Mouse (Mus musculus) leukemia stem cell, adult 10-12 weeks (primary cell): ENCODE results near the gene Rnaset2b. TPM values are rescaled to one million over a fixed set of nuclear protein-coding genes. Genes with fewer than 3 reads are reported as not detected.

Experiments
- polyA plus RNA-seq: library from polyadenylated mRNA; stranded (reverse); fragments of >175 nt; gene quantifications from 2 replicates; pipeline ENCODE4 v1.2.3, GENCODE M21; 2012; ENCODE audit warnings: low replicate concordance

Gene Rnaset2b
- polyA plus RNA-seq, result 1.6 and 253 TPM in 2 replicates

DNA sequence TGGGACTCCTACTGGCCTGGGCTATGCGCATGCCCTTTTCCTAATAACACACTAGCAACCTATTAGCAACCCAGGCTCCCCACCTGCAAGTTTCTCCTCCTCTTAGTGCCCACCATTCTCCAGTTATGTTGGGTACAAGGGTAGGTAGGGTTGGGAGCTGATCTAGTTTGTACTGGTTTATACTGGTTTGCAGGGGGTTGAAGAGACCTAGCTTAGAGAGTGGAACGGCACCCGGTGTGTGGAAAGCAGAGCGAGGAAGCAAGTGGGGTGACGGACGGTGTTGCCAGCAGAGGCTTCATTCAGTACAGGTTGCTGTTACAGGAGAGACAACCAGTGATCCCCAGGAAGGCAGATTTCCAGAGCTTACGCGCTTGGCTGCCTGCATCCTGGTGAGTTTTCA, at the start of gene Rnaset2b:
Rnaset2b (plus strand) TSS at position 301 of the 400 bp plus-strand sequence.

GRCm38 (mm10) chr17:6947984-6948768, 22.3 kb upstream of the Rnaset2b start, which contains the start of gene Rsph3b:
Rsph3b (minus strand) TSS chr17:6948682.

DNA sequence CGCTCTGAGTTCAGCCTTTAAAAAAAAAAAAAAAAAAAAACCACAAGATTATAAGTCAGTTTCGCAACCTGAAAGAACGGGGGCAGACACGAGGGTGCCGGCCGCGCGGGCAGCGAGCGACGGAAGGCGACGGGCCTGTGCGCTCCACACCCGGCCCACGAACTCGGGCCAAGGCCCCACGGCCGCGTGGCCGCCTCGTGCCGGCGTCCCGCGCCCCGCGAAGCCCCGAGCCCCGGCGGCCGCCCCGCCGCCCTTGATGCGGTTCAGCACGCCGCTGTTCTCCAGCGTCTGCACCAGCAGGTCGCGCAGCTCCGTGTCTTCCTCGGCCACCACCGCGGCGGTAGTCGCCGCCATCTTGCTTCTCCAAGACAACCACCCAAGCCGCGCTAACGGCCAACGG, 9.7 kb upstream of the Rnaset2b start, which contains the start of gene Tagap1:
Tagap1 (minus strand) TSS at position 381 of the 400 bp plus-strand sequence.

DNA sequence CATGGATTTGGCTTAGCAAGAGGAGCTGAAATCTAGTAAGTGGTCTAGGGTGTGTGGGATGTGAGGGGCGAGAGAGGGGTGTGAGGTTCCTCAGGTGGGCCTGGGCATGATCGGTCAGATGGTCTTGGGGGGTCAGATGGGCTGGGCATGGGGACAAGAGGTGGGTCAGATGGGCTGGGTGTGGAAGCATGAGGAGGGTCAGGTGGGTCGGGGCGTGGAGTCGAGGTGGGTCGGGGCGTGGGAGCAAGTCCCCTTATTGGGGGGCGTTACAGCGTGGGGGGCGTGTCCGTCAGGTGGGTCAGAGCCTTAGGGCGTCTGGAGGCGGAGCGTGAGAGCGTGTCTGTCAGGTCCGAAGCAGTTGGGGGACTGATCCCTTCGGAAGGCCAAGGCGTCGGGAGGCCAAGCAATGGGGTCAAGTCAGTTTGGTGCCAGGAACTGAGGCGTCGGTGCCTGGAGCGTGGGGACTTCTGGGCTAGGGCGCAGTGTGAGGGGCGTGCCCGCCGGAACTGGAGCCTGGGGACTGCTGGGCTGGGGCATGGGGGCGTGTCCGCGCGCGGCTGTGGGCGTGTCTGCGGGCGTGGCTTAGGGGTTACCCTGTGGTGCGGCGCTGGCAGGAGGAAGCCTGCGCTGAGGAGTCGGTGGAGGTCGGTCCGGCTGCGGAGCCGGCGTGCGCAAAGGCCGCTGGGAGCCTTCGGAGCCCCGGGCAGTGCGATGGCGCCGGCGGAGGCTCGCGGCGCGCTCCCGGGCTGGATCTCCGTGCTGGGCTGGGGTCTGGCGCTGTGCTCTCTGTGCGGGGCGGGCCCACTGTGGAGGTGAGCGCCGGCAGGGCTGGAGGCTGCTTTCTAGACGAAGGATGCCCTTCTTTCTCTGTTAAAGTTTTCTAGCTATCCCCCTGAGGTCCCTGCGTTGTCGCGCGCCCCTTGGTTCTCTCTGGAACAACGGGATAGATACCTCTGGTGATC, 8.1 kb downstream of the Rnaset2b start, which contains the start of gene Gm49721:
Gm49721 (plus strand) TSS at position 618 of the 962 bp plus-strand sequence.

DNA sequence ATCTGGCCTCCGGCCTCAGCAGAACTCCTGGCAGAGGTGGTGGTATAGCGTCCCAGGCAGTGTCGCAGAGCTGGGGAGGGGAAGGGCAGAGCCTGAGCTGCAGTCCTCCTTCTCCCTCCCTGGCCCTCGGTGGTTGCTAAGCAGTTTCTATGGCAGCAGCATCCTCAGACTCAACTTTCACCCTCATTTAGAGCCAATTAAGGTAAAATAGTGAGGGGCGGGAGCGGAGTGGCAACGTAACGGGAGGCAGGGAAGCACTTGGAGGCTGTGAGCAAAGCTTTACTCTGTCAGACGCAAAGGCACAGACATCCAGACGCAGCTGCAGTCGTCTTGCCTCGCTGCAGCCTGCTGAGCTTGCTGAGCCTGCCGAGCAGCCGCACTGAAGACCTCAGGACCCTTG, 54.8 kb downstream of the Rnaset2b start, which contains the start of gene Gm1604a:
Gm1604a (plus strand) TSS at position 312 of the 400 bp plus-strand sequence.

Other genes with a start within 250 kb of the Rnaset2b start
- gene Ezr, start 187.8 kb upstream of the Rnaset2b start, polyA plus RNA-seq, result 96.3 and 145 TPM in 2 replicates
- gene Rsph3b, start 22.0 kb upstream of the Rnaset2b start, polyA plus RNA-seq, result 11.1 and 11.5 TPM in 2 replicates
- 4.6 and 5.6 TPM in 2 replicates for gene Tagap1, start 9.5 kb upstream of the Rnaset2b start, polyA plus RNA-seq
- gene Gm49721, start 8.3 kb downstream of the Rnaset2b start, polyA plus RNA-seq, result not detected in 2 replicates
- not detected in 2 replicates for gene Gm1604a, start 54.9 kb downstream of the Rnaset2b start, polyA plus RNA-seq
- 1.2 and 6.5 TPM in 2 replicates for gene Rps6ka2, start 199.5 kb downstream of the Rnaset2b start, polyA plus RNA-seq